In genomic region chr10:42830409-42830808, GRCm38 (mm10) we compare ENCODE assay signal across 19 mouse cellular contexts. TPM values are rescaled to one million over a fixed set of nuclear protein-coding genes. Genes with fewer than 3 reads are reported as not detected.
A peak's percentile ranks its signal among the peaks of the same experiment; 100 is the strongest.
DNase-seq lines count a peak whose midpoint lies in the region; ATAC-seq lines count a peak whose summit lies in the region.
"Had no signal": no experiment of that assay in that cellular context is flagged by ENCODE, and none has a peak within 500 bp of the region (broad histone marks: within the 10 kb centered on the region; RNA-seq: fewer than 3 reads in every experiment).

No protein-coding gene starts in this region.

- H3K9ac ChIP-seq in liver, embryonic 12.5 days, result no peak overlapping the region
- no peak overlapping the region for H3K9ac ChIP-seq in lung, embryonic 15.5 days
- H3K9ac ChIP-seq in midbrain, embryonic 16.5 days (ENCODE audit: low read depth, low read length), result no peak overlapping the region
- no peak overlapping the region for H3K9ac ChIP-seq in hindbrain, embryonic 16.5 days (ENCODE audit: low read depth, low read length)
- H3K9ac ChIP-seq: forebrain, embryonic 15.5 days had no signal

- H3K4me3 ChIP-seq in liver, embryonic 12.5 days, result no peak overlapping the region
- no peak overlapping the region for H3K4me3 ChIP-seq in lung, embryonic 15.5 days
- no peak overlapping the region for H3K4me3 ChIP-seq in midbrain, embryonic 16.5 days (ENCODE audit: low read depth, low read length)
- H3K4me3 ChIP-seq in hindbrain, embryonic 16.5 days (ENCODE audit: low read length), result no peak overlapping the region
- H3K4me3 ChIP-seq: embryonic facial prominence, embryonic 10.5 days; erythroblast, embryonic 14.5 days; forebrain, embryonic 15.5 days had no signal

- ATAC-seq in liver, embryonic 12.5 days, result peak; percentile 47; the same call in 1 of the 2 replicates
- peak; percentile 62 for ATAC-seq in lung, embryonic 15.5 days (ENCODE audit: borderline replicate concordance, extremely low read depth, low FRiP score, low TSS enrichment)
- ATAC-seq in midbrain, embryonic 16.5 days, result no peak
- ATAC-seq in hindbrain, embryonic 16.5 days, result no peak
- ATAC-seq: forebrain, embryonic 15.5 days had no signal

- H3K27me3 ChIP-seq in liver, embryonic 12.5 days (replicated peaks), result no peaks in the 10 kb centered on the region
- H3K27me3 ChIP-seq in lung, embryonic 15.5 days, result no peaks in the 10 kb centered on the region
- H3K27me3 ChIP-seq in splenic B cell, adult 2 months (ENCODE audit: control insufficient read depth, insufficient read depth, low read length, poor library complexity, severe bottlenecking), result no peaks in the 10 kb centered on the region
- H3K27me3 ChIP-seq in midbrain, embryonic 16.5 days (ENCODE audit: control insufficient read depth, insufficient read depth, low read depth, low read length), result no peaks in the 10 kb centered on the region
- no peaks in the 10 kb centered on the region for H3K27me3 ChIP-seq in hindbrain, embryonic 16.5 days (replicated peaks; ENCODE audit: control insufficient read depth, insufficient read depth, low read length)
- H3K27me3 ChIP-seq: forebrain, embryonic 15.5 days had no signal

- DNase-seq in spleen, postnatal 36 days (ENCODE audit: low spot score in 2 of 2), result peak; percentile 41 to 42
- no peak for DNase-seq in spleen, postnatal 14 days (ENCODE audit: low spot score in 2 of 2)
- DNase-seq in splenic B cell, adult 2 months (ENCODE audit: low read depth, low spot score), result peak; percentile 37
- DNase-seq in MN1 (ENCODE audit: low spot score), result no peak
- DNase-seq: cerebellum, postnatal 10 days; gastrocnemius, postnatal 14 days; heart, postnatal 36 days; kidney, postnatal 14 days; left cerebral cortex, postnatal 4 days; midbrain, embryonic 14.5 days; right cerebral cortex, postnatal 25 days had no signal

- no peak overlapping the region for H3K27ac ChIP-seq in liver, embryonic 12.5 days
- H3K27ac ChIP-seq in lung, embryonic 15.5 days, result no peak overlapping the region
- H3K27ac ChIP-seq in midbrain, embryonic 16.5 days (ENCODE audit: low read length), result no peak overlapping the region
- H3K27ac ChIP-seq in hindbrain, embryonic 16.5 days (ENCODE audit: low read depth, low read length), result no peak overlapping the region
- H3K27ac ChIP-seq: embryonic facial prominence, embryonic 10.5 days; forebrain, embryonic 15.5 days had no signal

- no peaks in the 10 kb centered on the region for H3K9me3 ChIP-seq in liver, embryonic 12.5 days (replicated peaks)
- no peaks in the 10 kb centered on the region for H3K9me3 ChIP-seq in lung, embryonic 15.5 days
- H3K9me3 ChIP-seq in midbrain, embryonic 16.5 days (replicated peaks; ENCODE audit: control insufficient read depth, low read length, poor library complexity, severe bottlenecking), result no peaks in the 10 kb centered on the region
- no peaks in the 10 kb centered on the region for H3K9me3 ChIP-seq in hindbrain, embryonic 16.5 days (ENCODE audit: control insufficient read depth, low read length)
- H3K9me3 ChIP-seq: embryonic facial prominence, embryonic 10.5 days; forebrain, embryonic 15.5 days had no signal

- no peak overlapping the region for H3K4me2 ChIP-seq in liver, embryonic 12.5 days
- no peak overlapping the region for H3K4me2 ChIP-seq in lung, embryonic 15.5 days
- H3K4me2 ChIP-seq in midbrain, embryonic 16.5 days (ENCODE audit: low read length), result no peak overlapping the region
- no peak overlapping the region for H3K4me2 ChIP-seq in hindbrain, embryonic 16.5 days (ENCODE audit: low read length)
- H3K4me2 ChIP-seq: forebrain, embryonic 15.5 days; heart, embryonic 11.5 days had no signal

- WGBS in liver, embryonic 12.5 days (ENCODE audit: insufficient replicate concordance), result 63% methylated on average over 5 of the region's 6 CpGs
- WGBS in lung, embryonic 15.5 days, result 55% methylated on average over 6 of the region's 6 CpGs
- 71% methylated on average over 6 of the region's 6 CpGs for WGBS in midbrain, embryonic 16.5 days
- 60% methylated on average over 6 of the region's 6 CpGs for WGBS in hindbrain, embryonic 16.5 days

- H3K36me3 ChIP-seq in liver, embryonic 12.5 days, result peaks cover 84% of the 10 kb centered on the region
- peaks cover 38% of the 10 kb centered on the region for H3K36me3 ChIP-seq in lung, embryonic 15.5 days
- peaks cover 3% of the 10 kb centered on the region; the same call in 1 of the 2 replicates for H3K36me3 ChIP-seq in splenic B cell, adult 2 months (ENCODE audit: control insufficient read depth, insufficient read depth, low read length, poor library complexity, severe bottlenecking)
- peaks cover 10% of the 10 kb centered on the region for H3K36me3 ChIP-seq in midbrain, embryonic 16.5 days (ENCODE audit: control insufficient read depth, insufficient read depth, low read length)
- H3K36me3 ChIP-seq in hindbrain, embryonic 16.5 days (ENCODE audit: control insufficient read depth, insufficient read depth, low read length), result peaks cover 11% of the 10 kb centered on the region

- H3K4me1 ChIP-seq in liver, embryonic 12.5 days, result no peaks in the 10 kb centered on the region
- H3K4me1 ChIP-seq in lung, embryonic 15.5 days, result 0 out of 2 replicates have a peak, but pooled peaks cover 3% of the 10 kb centered on the region
- H3K4me1 ChIP-seq in midbrain, embryonic 16.5 days (ENCODE audit: control insufficient read depth, insufficient read depth, low read length), result peaks cover 5% of the 10 kb centered on the region; the same call in 1 of the 2 replicates
- H3K4me1 ChIP-seq in hindbrain, embryonic 16.5 days (ENCODE audit: control insufficient read depth, insufficient read depth, low read depth, low read length), result peaks cover 2% of the 10 kb centered on the region; the same call in 1 of the 2 replicates

RNA-seq across cellular contexts. Expression of gene Scml4, which starts 29.8 kb away (rescaled TPM):
- polyA plus RNA-seq in liver, embryonic 12.5 days (2016; fragmentation: Nextera tagmentation; extraction: Ambion mirVana), result 0.15 and 0.28 TPM in 2 replicates
- 0.38 and 0.61 TPM in 2 replicates for polyA plus RNA-seq in lung, embryonic 15.5 days (2015; fragmentation: Nextera tagmentation; extraction: Ambion mirVana)
- polyA plus RNA-seq in midbrain, embryonic 16.5 days (2015; fragmentation: Nextera tagmentation; extraction: Ambion mirVana), result 19.5 and 22.0 TPM in 2 replicates
- 9.1 and 11.6 TPM in 2 replicates for polyA plus RNA-seq in hindbrain, embryonic 16.5 days (2015; fragmentation: Nextera tagmentation; extraction: Ambion mirVana)
- polyA plus RNA-seq: erythroblast, embryonic 14.5 days had no signal

Comparison
In these comparisons a context has a peak if more than half of its experiments do, and no peak if none do; other contexts are left out.
1. DNase-seq: peak in spleen, postnatal 36 days (2 of 2) and splenic B cell, adult 2 months (single experiment); none in spleen, postnatal 14 days (0 of 2) and MN1 (single experiment).
2. ATAC-seq: peak in liver, embryonic 12.5 days (single experiment) and lung, embryonic 15.5 days (single experiment); none in midbrain, embryonic 16.5 days (single experiment) and hindbrain, embryonic 16.5 days (single experiment).